Mouse (Mus musculus) gastrocnemius, postnatal 4 days (tissue): ENCODE measurements around the gene Aggf1. TPM values are rescaled to one million over a fixed set of nuclear protein-coding genes. Genes with fewer than 3 reads are reported as not detected.
A peak's percentile ranks its signal among the peaks of the same experiment; 100 is the strongest.
"Not testable (repeated sequence)": the region's sequence is repeated elsewhere in the genome, so short reads cannot be mapped to it uniquely, and the experiment has no call there.

Source experiments
- DNase-seq, 2 experiments: peaks; one replicate each; pipeline ENCODE4 v3.0.0; 2021 to 2022; ENCODE audit warnings: low spot score in 2 of 2, mixed read lengths in 2 of 2
- long read RNA-seq, 2 experiments: library from polyadenylated mRNA; stranded (forward); transcript quantifications; one replicate each; pipeline ENCODE4 v2.0.0; 2021
- total RNA-seq, 2 experiments: library from RNA; stranded (reverse); gene quantifications; 2 replicates each; pipeline ENCODE4 v1.2.3; 2021

Aggf1 gene
- 10 to 100 TPM; 22.4 to 22.5 TPM for total RNA-seq
- long read RNA-seq, experiment 1, transcript Aggf1-201 (14 exons, 3,249 nt), result major isoform, 47 of 51 reads
- long read RNA-seq, experiment 1, partial matches to known transcripts, result 1 of 51 reads
- long read RNA-seq, experiment 1, other reads (novel, unspliced or antisense), result 3 of 51 reads
- long read RNA-seq, experiment 2, transcript Aggf1-201 (14 exons, 3,249 nt), result major isoform, 54 of 59 reads
- long read RNA-seq, experiment 2, partial matches to known transcripts, result 0 of 59 reads
- long read RNA-seq, experiment 2, other reads (novel, unspliced or antisense), result 5 of 59 reads

DNA sequence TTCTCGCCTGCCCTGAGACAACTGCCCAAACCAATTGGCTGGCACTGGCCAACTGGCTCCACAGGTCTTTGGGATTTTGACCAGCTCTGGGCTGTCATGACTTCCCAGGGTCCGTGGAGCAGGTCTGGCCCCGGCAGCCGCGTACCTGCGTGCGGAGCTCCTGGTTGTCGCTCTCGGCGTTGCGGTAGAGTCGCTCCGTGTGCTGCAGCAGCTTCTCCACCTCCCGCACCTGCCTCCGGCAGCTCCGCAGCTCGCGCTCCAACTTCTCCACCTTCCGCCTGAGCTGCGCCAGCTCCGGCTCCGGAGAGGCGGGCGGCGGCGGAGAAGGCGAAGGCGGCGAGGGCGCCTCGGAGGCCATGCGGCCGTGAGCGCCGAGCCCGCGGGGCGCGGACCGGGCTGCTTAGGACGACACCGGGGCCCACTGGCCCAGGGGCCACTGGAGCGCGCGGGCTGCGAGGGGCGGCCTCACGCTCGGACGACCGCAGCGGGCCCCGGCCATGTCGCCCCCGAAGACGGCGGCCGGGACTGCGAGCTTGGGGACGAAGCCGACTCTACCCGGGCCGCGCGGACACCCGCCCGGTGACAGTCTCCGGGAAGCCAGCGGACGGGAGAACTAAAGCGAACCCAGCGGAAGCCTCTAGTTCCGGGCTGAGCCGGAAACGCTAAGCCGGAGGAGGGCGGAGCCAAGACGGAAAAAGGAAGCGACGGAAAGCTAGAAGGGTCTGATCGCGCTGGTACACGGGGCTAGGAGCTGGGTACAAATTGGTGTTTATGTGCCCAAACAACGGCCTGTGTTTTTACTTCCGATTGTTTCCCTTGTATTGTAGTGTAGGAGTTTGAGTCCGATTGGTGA lies at the start of gene Aggf1:
Gene Aggf1, minus strand, starts transcription at position 652 of the 853 bp plus-strand sequence.
- DNase-seq, result peak; percentile 74 to 91

DNA sequence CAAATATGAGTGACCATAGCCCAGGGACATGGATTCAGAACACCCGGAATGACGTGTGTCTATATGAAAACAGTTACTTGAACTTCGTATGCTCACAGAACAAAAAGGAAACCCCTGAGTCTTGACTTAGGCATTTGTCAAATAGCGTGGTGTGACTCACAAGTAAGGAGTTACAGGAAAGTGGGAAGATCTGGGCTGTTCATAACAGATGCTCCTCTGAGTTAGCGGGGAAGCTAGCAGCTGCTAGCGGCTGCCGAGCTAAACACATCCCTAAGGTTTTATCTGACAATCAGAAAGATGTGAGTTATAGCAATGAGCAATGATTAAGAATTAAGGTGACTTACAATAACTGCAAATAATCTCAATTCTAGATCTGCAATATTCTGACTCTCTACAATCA lies 49.8 kb upstream of the Aggf1 start:
- DNase-seq, result no peak

DNA sequence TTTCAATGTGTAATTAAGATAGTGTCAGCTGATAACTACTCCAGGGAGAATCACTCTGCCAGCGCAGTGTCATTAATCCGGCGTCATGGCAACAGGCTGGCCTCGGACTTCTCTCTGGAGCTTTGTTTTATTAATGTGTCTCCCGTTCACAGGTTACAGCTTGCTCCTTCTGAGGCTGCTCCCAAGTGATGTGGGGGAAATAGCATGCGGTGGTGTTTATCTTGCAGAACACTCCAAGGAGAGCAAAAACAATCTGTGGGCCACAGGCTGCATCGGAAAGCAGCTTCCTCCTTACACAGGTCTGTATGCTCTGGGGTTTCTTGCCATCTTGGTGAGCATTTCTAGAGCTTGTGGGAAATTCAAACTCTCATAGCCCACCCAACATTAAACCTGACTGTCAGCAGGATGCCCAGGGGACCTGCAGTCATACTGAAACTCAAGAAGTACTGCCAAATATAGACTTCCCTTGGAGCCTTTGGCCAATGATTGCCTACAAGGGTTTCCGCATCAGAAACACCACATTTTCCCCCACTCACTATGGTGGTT lies 44.1 kb upstream of the Aggf1 start:
- DNase-seq, result no peak

DNA sequence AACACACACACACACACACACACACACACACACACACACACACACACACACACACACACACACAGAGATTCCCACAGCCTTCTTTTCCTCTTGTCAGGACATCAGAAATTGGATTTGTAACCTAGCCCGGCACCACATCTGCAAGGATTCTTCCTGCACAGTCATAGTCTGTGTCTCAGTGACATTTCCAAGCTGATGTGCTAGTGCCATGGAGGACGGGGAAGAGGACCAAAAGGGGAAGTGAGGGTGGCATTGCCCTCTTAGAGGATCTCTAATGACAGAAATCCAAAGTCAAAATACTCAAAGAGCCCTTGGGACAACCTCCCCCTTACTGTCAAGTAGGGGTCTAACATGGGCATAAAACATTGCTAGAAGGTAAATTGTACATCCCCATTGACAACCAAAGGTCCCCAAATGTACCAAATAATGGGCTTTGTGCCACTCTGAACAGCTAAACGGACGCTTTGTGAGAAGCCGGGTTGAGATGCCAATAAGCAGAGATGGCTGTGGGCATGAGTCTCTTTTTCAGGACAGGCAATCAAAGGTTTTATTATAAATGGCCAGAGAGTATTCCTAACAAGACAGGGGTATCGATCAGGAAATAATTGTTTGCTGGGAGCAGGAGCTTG lies 43.5 kb upstream of the Aggf1 start:
- DNase-seq, result no peak

DNA sequence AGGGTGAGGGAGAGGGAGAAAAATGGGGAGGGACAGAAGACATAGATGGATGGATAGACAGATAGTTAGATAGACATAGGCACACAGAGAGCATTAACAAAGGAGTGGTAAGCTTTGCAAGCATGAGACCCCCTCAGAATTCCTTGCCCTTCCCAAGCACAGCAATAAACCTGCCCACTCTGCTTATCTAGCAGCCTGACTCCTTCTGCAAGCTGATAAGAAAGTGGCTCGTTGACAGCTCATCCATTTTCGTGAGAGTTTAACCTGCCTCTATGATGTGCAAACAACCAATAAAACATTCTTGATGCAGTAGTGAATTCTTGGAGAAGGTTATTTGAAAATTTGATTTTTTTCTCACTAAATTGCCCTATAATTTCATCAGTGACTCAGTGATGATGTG lies 37.1 kb upstream of the Aggf1 start:
- DNase-seq, result no peak

DNA sequence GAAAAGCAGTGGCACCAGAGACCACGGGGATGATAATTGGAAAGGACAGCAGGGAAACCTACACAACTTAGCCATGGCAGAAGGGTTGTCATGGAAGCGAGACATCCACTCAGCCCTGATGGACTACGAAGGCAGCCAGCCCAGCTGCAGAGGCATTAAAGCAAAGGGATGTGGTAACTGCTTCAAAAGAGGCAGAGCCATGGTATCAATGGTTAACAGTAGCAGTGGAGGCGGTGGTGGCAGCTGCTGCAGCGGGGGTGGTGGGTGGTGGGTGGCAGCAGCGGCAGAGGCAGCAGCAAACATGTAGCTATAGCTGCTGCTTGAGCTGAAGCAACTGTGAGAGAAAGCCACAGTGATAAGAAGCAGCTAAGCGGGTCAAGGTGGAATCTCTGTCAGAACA lies 18.1 kb upstream of the Aggf1 start:
- no peak for DNase-seq

DNA sequence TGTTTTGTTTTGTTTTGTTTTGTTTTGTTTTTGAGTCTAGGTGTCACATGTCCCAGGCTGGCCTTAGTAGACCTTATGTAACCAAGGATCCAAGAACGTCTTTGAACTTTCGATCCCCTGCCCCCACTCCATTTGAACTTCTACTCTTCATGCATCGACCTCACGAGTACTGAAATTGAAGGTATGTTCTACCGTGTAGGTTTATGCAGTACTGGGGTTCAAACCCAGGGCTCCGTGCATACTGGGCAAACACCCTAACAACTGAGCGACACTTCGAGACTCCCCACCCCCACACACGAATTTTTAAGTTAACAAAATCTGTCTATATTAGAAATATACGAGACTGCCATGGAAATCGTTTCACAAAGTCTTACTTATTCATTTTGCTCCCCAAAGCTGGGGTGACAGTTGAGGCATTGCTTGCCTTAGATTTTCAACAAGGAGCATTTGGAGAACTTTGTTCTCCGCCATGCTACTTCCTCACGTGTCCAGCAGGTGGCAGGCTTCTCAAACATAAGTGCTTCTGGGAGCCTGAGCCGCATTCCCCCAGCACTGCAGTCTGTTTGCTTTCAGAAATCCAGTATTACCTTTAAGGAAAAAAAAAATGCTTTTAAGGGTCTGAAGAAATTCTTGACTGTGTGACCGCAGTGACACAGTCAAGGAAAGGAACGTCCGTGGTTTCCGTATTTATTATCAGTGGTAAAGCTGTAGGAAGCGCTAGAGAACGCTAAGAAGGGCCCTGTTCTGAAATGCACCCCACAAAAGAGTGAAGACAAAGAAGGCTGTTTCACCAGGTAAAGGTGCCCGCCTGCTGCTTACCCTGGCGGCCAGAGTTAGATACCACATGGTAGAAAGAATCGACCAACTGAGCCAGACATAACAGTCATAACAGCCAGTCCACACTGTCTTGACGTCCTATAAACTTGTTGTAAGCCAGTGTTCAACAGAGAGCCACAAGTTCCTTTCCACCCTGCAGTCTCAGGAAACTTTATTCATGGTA lies 15.0 kb upstream of the Aggf1 start:
- DNase-seq, result peak; percentile 46 to 75

DNA sequence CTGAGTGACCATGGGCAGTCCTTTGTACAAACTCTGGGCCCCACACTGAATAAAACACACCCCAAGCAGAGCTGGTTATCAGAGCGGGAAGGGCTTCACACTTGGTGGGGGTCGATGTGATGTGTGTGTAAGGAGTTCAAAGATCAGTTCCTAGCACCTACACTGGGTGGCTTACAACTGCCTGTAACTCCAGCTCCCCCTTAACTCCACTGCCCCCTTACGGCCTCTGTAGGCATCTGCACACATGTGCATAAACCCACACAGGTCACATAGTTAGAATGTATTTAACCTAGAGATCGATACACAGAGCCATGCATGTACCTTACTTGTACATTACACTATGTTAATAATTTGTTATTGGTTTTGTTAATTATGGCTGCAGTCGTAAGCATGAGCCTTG lies 13.1 kb upstream of the Aggf1 start:
- DNase-seq, result no peak

DNA sequence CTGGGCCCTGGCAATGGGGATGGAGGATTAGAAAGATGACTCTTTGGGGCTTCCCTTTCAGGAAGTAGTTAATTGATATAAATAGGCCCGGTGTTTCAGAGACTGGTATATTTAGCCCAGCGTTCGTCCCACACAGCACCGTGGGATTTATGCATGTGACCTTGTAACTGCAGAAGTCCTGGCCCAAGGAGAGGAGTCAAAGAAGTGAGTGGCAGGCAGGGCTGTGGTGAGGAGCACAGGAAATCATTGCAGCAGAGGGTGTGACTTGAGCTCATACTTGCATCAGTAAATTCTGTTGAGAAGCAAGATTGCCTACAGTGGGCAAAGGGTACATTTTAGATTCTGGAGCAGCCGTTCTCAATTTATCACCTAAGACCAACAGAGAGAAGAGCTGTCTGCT lies 7.3 kb upstream of the Aggf1 start:
- no peak for DNase-seq

DNA sequence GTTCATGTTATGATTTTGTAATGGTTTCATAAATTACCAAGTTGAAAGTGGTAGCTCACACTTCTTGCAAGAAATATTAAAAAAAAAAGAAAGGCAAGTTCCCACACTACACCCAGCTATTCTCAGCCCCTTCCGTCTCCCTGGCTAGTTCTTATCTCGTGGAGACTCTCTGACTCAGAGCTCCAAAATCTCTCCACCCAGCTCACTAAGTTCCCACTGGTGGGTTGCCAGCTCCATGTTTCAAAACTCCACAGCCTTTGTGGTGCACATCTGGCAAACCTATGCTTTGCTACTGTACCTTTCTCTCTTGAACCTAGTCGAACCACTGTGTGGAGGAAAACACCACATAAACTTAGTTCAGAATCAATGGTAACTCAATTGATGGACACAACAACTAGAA lies 3.5 kb upstream of the Aggf1 start:
- no peak for DNase-seq

DNA sequence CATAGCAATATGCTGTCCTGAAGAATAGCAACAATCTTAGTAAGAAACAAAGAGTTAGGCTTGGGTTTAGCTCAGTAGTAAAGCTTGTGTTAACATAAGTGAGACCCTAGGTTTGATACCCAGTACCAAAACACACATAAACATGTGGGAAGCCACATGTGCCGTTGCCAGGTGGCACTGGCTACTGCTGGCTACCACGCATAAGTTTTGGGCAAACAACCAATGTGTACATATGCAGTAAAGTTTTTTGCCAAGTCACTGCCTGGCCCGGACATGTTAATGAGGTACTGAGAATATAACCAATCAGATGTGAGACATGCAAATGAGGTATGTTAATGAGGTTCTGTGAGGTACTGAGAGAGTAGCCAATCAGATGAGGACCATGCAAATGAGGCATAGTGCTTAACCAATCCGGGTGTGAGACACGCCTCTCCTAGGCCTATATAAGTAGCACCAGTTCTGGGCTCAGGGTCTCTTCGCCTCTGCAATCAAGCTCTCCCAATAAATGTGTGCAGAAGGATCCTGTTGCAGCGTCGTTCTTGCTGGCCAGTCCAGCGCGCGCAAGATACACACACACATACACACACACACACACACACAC lies 1.6 kb upstream of the Aggf1 start:
- not testable (repeated sequence) for DNase-seq

DNA sequence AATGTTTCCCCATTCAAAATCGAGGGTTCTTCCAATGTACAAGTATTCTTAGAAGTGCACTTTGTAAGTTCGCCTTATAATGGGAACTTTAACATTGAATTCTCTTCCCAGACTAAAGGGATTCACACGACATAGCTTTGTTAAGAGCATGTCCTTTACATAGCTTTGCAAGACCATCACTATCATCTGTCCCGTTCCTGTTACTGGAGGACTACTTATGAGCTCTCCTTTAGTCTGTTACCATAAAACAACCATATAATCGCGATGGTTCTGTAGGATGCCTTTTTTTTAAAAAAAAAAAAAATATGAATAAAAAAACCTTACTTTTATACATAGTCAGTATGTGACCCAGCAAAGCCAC lies 382 bp upstream of the Aggf1 start:
- DNase-seq, result no peak

DNA sequence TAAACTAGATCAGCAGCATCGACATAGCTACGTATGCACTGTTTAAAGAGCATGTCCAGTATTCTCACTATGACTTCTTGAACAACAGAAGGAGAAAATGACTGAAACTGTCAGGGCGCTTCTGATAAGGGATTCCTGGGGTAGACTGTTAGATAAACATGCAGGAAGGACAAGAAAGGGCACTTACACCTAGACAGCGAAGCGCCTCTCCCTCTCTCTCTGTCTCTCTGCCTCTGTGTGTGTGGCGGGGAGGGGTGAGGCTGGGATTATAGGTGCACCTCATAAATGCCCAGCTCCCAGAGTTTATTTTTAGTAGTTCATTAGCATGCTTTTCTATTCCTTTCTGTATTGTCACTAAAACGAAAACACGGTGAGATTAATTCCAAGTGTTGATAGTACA lies 8.8 kb downstream of the Aggf1 start:
- DNase-seq, result no peak

DNA sequence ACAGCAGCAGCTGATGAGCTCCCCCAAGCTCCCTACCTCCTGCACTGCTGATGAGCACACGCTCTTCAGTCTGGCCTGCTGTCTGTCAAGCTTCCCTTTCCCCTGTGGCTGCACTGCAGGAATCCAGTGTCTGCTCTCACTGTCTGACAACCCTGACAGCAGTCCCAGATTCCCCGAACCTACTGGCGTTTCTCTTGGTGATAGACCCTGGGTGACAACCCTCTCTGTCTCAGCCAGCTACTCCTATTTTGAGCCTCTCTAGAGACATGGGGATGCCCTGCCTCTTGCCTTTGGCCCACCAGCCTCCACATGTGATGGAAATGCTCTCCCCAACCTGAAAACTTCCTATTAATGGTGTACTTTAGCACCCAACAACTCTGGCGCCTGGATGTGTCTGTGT lies 11.7 kb downstream of the Aggf1 start:
- DNase-seq, result no peak

DNA sequence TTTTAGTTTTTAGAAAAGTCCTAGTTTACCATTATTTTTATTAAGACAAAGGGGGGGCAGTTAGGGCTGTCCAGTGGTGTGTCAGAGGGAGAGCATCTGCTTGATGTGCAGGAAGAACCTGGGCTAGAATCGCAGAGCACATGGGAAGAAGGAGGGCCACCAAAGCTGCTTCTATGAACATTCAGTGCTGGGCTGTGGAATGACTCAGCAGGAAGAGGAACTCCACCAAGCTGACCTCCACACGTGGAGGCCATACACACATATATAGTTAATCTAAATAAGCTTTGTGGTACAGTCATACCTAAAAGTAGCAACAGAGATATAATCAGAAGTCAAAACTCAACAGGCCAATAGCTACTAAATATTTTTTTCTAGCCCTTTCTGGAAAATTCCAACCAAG lies 16.9 kb downstream of the Aggf1 start:
- no peak for DNase-seq

DNA sequence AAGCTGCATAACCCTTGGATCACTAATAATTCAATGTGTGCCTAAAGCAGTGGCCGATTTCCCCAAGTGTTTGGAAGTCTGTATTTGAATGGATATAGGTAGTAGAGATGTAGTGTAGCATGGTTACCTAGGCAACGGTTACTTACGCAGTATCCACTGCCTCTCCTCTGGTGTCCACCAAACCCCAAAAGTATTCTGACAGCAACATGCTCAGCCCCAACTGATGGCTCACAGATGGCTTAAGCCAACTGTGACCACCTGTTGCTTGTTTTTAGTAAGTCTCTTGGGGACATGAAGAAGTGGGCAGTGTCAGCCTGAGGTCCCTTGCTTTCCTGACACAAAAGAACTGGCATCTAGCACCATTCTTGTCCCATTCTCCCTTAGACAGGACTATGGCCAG lies 26.7 kb downstream of the Aggf1 start:
- DNase-seq, result no peak

DNA sequence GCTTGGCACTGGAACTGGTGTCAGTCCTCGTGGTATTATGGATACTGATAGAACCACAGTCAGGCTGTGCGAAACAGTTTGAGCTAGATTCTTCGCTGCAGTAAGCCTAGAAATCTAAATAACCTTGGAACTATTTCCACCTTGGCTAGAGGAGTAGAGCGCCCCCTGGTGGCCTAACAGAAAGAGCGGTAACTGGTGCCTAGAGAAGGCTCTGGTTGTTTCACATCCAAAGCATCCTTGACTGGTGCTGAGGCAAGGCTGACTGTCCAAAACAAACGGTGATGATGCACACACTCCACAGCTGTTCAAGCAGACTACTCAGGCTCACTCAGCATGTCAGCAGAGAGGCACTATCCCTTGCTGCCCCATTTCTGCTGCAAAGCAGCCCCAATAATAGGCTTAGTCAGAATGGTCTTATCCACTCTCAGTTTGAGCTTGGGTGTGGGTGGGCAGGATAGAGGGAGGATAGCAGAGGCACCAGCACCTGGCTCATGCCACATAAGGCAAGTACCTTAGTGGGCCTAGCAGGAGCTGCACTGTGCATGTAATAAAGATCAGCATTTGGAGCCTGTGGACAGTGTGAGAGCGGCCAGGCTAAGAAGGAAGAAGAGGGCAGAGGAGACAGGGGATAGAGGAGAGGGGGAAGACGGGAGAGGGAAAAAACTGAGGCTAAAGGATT lies 28.0 kb downstream of the Aggf1 start:
- peak; percentile 42 to 70 for DNase-seq

DNA sequence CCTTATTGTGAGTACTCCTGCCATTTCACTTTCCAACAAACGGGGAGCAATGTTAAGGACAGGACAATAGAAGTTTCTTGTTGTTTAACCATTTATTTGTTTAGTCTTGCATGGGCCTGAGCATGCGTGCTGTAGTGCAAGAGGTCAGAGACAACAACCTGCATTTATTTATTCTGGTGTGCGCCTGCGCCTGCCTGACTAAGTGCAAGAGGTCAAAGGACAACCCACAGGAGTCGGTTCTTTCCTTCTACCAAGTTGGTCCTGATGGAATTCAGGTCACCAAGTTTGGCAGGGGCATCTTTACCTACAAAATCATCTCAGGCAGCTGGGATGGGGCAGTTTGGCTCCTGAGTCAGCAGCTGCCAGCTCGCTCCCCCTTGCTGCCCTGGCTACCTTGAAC lies 29.3 kb downstream of the Aggf1 start:
- no peak for DNase-seq

DNA sequence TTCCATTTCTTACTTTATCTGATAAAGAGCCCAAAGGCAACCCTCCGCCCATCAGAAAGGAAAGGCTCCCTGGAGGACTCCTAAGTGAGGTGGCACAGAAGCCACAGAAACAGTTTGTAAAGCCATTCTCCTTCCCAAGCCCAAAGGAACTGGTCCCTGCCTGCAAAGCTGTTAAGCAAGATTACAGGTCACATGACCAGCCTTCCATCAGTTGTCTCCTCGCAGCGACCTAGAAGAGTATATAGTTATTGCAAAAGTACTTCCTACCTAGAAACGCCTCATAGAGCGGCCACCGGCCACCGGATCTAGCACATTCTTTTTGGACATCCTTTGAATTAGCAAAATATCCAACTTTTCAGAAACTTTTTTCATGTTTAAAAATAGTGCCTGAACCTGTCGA lies 31.7 kb downstream of the Aggf1 start:
- no peak for DNase-seq
